Mouse (Mus musculus) midbrain, postnatal 0 days (tissue): Measurements from ENCODE around the gene Sumo1. TPM values are rescaled to one million over a fixed set of nuclear protein-coding genes. Genes with fewer than 3 reads are reported as not detected.

ENCODE experiments used
- ATAC-seq: fragments of 200-750 bp; cut with Nextera tagmentation; 2 replicates; pipeline ENCODE4 v1.8.0; 2017; ENCODE audit warnings: moderate number of reproducible peaks, mild to moderate bottlenecking, moderate TSS enrichment, moderate library complexity; ENCODE audit not compliant: low FRiP score
- DNase-seq: peaks from one replicate; pipeline ENCODE4 v3.0.0-alpha.2; 2015; ENCODE audit warnings: low spot score
- H3K27ac ChIP-seq: fragments of 300-500 bp; sonication (generic); 2 replicates; pipeline ENCODE4 v1.5.1; 2014; ENCODE audit warnings: low read depth, mild to moderate bottlenecking, low read length, mixed read lengths
- H3K27me3 ChIP-seq: fragments of 300-500 bp; sonication (generic); 2 replicates; pipeline ENCODE4 v1.6.1; 2014; ENCODE audit warnings: low read length, control low read depth, mixed read lengths; ENCODE audit not compliant: insufficient read depth
- H3K36me3 ChIP-seq: fragments of 300-500 bp; sonication (generic); 2 replicates; pipeline ENCODE4 v1.6.1; 2014; ENCODE audit warnings: low read length, control low read depth, mixed read lengths; ENCODE audit not compliant: insufficient read depth
- H3K4me1 ChIP-seq: fragments of 300-500 bp; sonication (generic); 2 replicates; pipeline ENCODE4 v1.6.1; 2014; ENCODE audit warnings: mild to moderate bottlenecking, control low read depth, antibody characterized with exemption, low read length, mixed read lengths; ENCODE audit not compliant: insufficient read depth
- H3K4me2 ChIP-seq: fragments of 300-500 bp; sonication (generic); 2 replicates; pipeline ENCODE4 v1.6.1; 2014; ENCODE audit warnings: low read depth, mild to moderate bottlenecking, low read length, mixed read lengths; ENCODE audit not compliant: poor library complexity, severe bottlenecking
- H3K4me3 ChIP-seq: fragments of 300-500 bp; sonication (generic); 2 replicates; pipeline ENCODE4 v1.5.1; 2014; ENCODE audit warnings: low read depth, mild to moderate bottlenecking, low read length, moderate library complexity
- H3K9ac ChIP-seq: fragments of 300-500 bp; sonication (generic); replicated peaks from 2 replicates; pipeline ENCODE4 v1.6.1; 2014; ENCODE audit warnings: mild to moderate bottlenecking, low read length, moderate library complexity, mixed read lengths; ENCODE audit not compliant: poor library complexity, severe bottlenecking
- H3K9me3 ChIP-seq: fragments of 300-500 bp; sonication (generic); 2 replicates; pipeline ENCODE4 v1.6.1; 2016; ENCODE audit warnings: low read length, control low read depth
- CTCF ChIP-seq: IDR thresholded peaks from 2 replicates; pipeline ENCODE4 v1.5.1; 2016; ENCODE audit warnings: antibody characterized with exemption, mild to moderate bottlenecking
- WGBS: fragments of 180-500 bp; shearing (Covaris S2); extraction: QIAGEN DNeasy Blood & Tissue Kit; methylation state at CpG from one replicate; pipeline ENCODE4 v1.1.7; 2014; 5-methylcytosine and 5-hydroxymethylcytosine counted together
- polyA plus RNA-seq: library from polyadenylated mRNA; unstranded; fragments of >200 nt; fragmentation: Nextera tagmentation; extraction: Ambion mirVana; gene quantifications from 2 replicates; pipeline ENCODE4 v1.2.1, GENCODE M21; 2015
- total RNA-seq: library from RNA; depleted of rRNA; stranded (reverse); fragments of >200 nt; gene quantifications from 2 replicates; pipeline ENCODE4 v1.2.3, GENCODE M21; 2014

Sumo1 gene
- total and polyA plus RNA-seq, 2 experiments from 2014 or later: 81.6 to 319 TPM

- WGBS: 86% methylated on average over 13 of the region's 13 CpGs
- no peak for ATAC-seq
- Histone ChIP-seq H3K27me3 (no peaks in the 10 kb centered on the region), H3K9ac (no peak overlapping the region), H3K4me3 (no peak overlapping the region), H3K36me3 (no peaks in the 10 kb centered on the region), H3K4me1 (no peaks in the 10 kb centered on the region), H3K4me2 (no peak overlapping the region), H3K9me3 (no peaks in the 10 kb centered on the region), H3K27ac (no peak overlapping the region)
- DNase-seq: no peak
- TF ChIP-seq CTCF: no peak
Observed at GRCm38 (mm10) chr1:59606479-59606878, 64.2 kb downstream of the Sumo1 start.

DNA sequence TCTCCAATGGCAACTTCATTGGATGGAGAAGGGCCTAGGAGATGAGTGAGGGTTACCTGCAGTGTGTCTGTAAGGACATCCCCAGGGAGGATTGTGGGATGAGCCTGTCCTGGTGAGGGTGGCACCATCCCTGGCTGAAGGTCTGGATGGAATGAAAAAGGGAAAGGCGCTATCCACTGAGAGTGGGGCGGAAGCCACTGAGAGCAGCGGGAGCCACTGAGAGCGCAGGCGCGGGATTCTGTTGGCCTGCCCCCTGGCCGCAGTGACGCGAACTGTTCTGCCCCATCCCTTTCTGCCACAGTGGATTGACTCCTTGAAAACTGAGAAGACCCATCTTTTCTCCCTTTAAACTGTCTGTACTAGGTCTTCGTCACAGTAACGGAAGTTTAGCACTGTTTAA lies 66.7 kb downstream of the Sumo1 start:
- Histone ChIP-seq H3K36me3 (no peaks in the 10 kb centered on the region), H3K4me1 (no peaks in the 10 kb centered on the region), H3K4me3 (no peak overlapping the region), H3K4me2 (no peak overlapping the region), H3K9ac (no peak overlapping the region), H3K9me3 (no peaks in the 10 kb centered on the region), H3K27me3 (no peaks in the 10 kb centered on the region), H3K27ac (no peak overlapping the region)
- 18% methylated on average over 11 of the region's 11 CpGs for WGBS
- ATAC-seq (no peak), DNase-seq (peak; percentile 35)
- TF ChIP-seq CTCF: peak; percentile 54

- ATAC-seq (no peak), DNase-seq (no peak)
- H3K4me3 ChIP-seq: no peak overlapping the region
- H3K9me3 ChIP-seq: no peaks in the 10 kb centered on the region
- no peaks in the 10 kb centered on the region for H3K27me3 ChIP-seq
- WGBS: 86% methylated on average over 2 of the region's 2 CpGs
- H3K27ac ChIP-seq: no peak overlapping the region
- no peak for TF ChIP-seq CTCF
- H3K36me3 ChIP-seq: no peaks in the 10 kb centered on the region
- no peak overlapping the region for H3K9ac ChIP-seq
- no peak overlapping the region for H3K4me2 ChIP-seq
- no peaks in the 10 kb centered on the region for H3K4me1 ChIP-seq
Observed at GRCm38 (mm10) chr1:59603417-59603712, 67.3 kb downstream of the Sumo1 start.

- Histone ChIP-seq H3K4me3 (no peak overlapping the region), H3K4me1 (no peaks in the 10 kb centered on the region), H3K27me3 (no peaks in the 10 kb centered on the region), H3K9ac (no peak overlapping the region), H3K36me3 (no peaks in the 10 kb centered on the region), H3K9me3 (no peaks in the 10 kb centered on the region), H3K4me2 (no peak overlapping the region), H3K27ac (no peak overlapping the region)
- TF ChIP-seq CTCF: no peak
- WGBS: 63% methylated on average over 11 of the region's 11 CpGs
- DNase-seq (peak; percentile 33), ATAC-seq (no peak)
Observed at GRCm38 (mm10) chr1:59602531-59603416, 67.9 kb downstream of the Sumo1 start.

DNA sequence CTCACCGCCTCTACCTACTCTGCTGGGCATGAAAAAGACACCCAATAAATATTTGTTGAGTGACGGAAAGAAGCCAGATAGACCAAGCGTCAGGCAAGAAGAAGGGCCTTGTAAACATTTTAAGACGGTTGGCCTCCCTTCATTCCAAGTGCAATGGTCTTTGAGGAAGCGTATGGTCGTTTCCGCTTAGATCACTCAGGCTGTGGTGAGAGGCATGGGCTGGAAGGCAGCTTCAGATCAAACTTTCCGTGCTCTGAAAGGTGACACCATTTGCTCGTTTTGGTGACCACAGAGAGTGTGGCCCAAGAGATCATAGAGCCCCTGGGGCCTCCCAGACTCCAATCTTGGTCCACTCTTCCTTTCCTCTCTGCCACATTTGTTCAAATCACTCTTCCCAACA lies 75.0 kb downstream of the Sumo1 start:
- Histone ChIP-seq H3K27ac (no peak overlapping the region), H3K36me3 (no peaks in the 10 kb centered on the region), H3K9ac (no peak overlapping the region), H3K9me3 (no peaks in the 10 kb centered on the region), H3K4me1 (0 out of 2 replicates have a peak, but pooled peaks cover 10% of the 10 kb centered on the region), H3K27me3 (no peaks in the 10 kb centered on the region), H3K4me3 (no peak overlapping the region), H3K4me2 (no peak overlapping the region)
- 90% methylated on average over 9 of the region's 9 CpGs for WGBS
- TF ChIP-seq CTCF: no peak
- no peak for DNase-seq
- ATAC-seq: no peak

- Histone ChIP-seq H3K27ac (no peak overlapping the region), H3K36me3 (no peaks in the 10 kb centered on the region), H3K4me1 (0 out of 2 replicates have a peak, but pooled peaks cover 10% of the 10 kb centered on the region), H3K4me3 (no peak overlapping the region), H3K9me3 (no peaks in the 10 kb centered on the region), H3K27me3 (no peaks in the 10 kb centered on the region), H3K4me2 (no peak overlapping the region), H3K9ac (no peak overlapping the region)
- no peak for TF ChIP-seq CTCF
- WGBS: 92% methylated on average over 11 of the region's 11 CpGs
- no peak for ATAC-seq
- no peak for DNase-seq
Observed at GRCm38 (mm10) chr1:59594586-59595266, 75.9 kb downstream of the Sumo1 start.
